Mouse (Mus musculus): Measurements from ENCODE around the gene Aif1l. TPM values are rescaled to one million over a fixed set of nuclear protein-coding genes. Genes with fewer than 3 reads are reported as not detected.
A peak's percentile ranks its signal among the peaks of the same experiment; 100 is the strongest.
"Not testable (repeated sequence)": the region's sequence is repeated elsewhere in the genome, so short reads cannot be mapped to it uniquely, and the experiment has no call there.

The Aif1l gene
- polyA plus RNA-seq (2012; rRNA removed) = 31.2 and 40.1 TPM in 2 replicates

- peak; percentile 83 for DNase-seq (ENCODE audit: low read depth)
- TF ChIP-seq POLR2A (IDR thresholded peaks at IDR 0.05; ENCODE audit: borderline replicate concordance, extremely low read depth, insufficient read depth, insufficient read length, poor library complexity, severe bottlenecking) (0 out of 2 replicates have a peak, but pooled peaks have one; percentile 16), CTCF (IDR thresholded peaks at IDR 0.05; ENCODE audit: borderline replicate concordance, extremely low read depth, insufficient read depth, insufficient read length) (peak; percentile 49; the same call in 1 of the 2 replicates)
Measured at GRCm38 (mm10) chr2:31950058-31950871, at the start of gene Aif1l. Gene Aif1l, plus strand, starts transcription at chr2:31950139.

- TF ChIP-seq CTCF (IDR thresholded peaks at IDR 0.05; ENCODE audit: borderline replicate concordance, extremely low read depth, insufficient read depth, insufficient read length) = no peak
- no peak for TF ChIP-seq POLR2A (IDR thresholded peaks at IDR 0.05; ENCODE audit: borderline replicate concordance, extremely low read depth, insufficient read depth, insufficient read length, poor library complexity, severe bottlenecking)
- DNase-seq (ENCODE audit: low read depth) = no peak
Measured at GRCm38 (mm10) chr2:31900932-31901331, 49.0 kb upstream of the Aif1l start.

GRCm38 (mm10) chr2:31901659-31902362 lies 48.1 kb upstream of the Aif1l start:
- TF ChIP-seq POLR2A (IDR thresholded peaks at IDR 0.05; ENCODE audit: borderline replicate concordance, extremely low read depth, insufficient read depth, insufficient read length, poor library complexity, severe bottlenecking) = no peak
- no peak for TF ChIP-seq CTCF (IDR thresholded peaks at IDR 0.05; ENCODE audit: borderline replicate concordance, extremely low read depth, insufficient read depth, insufficient read length)
- DNase-seq (ENCODE audit: low read depth) = no peak

GRCm38 (mm10) chr2:31904089-31904488 lies 45.9 kb upstream of the Aif1l start:
- no peak for DNase-seq (ENCODE audit: low read depth)

GRCm38 (mm10) chr2:31904622-31905021 lies 45.3 kb upstream of the Aif1l start:
- TF ChIP-seq POLR2A (IDR thresholded peaks at IDR 0.05; ENCODE audit: borderline replicate concordance, extremely low read depth, insufficient read depth, insufficient read length, poor library complexity, severe bottlenecking) (no peak), CTCF (IDR thresholded peaks at IDR 0.05; ENCODE audit: borderline replicate concordance, extremely low read depth, insufficient read depth, insufficient read length) (peak; percentile 40)
- no peak for DNase-seq (ENCODE audit: low read depth)

More at GRCm38 (mm10) chr2:31904089-31904488, 45.9 kb upstream of the Aif1l start:
- no peak for TF ChIP-seq POLR2A (IDR thresholded peaks at IDR 0.05; ENCODE audit: borderline replicate concordance, extremely low read depth, insufficient read depth, insufficient read length, poor library complexity, severe bottlenecking)
- TF ChIP-seq CTCF (IDR thresholded peaks at IDR 0.05; ENCODE audit: borderline replicate concordance, extremely low read depth, insufficient read depth, insufficient read length) = no peak

GRCm38 (mm10) chr2:31905682-31906081 lies 44.3 kb upstream of the Aif1l start:
- TF ChIP-seq CTCF (IDR thresholded peaks at IDR 0.05; ENCODE audit: borderline replicate concordance, extremely low read depth, insufficient read depth, insufficient read length) (no peak), POLR2A (IDR thresholded peaks at IDR 0.05; ENCODE audit: borderline replicate concordance, extremely low read depth, insufficient read depth, insufficient read length, poor library complexity, severe bottlenecking) (no peak)

GRCm38 (mm10) chr2:31906407-31906806 lies 43.5 kb upstream of the Aif1l start:
- TF ChIP-seq CTCF (IDR thresholded peaks at IDR 0.05; ENCODE audit: borderline replicate concordance, extremely low read depth, insufficient read depth, insufficient read length) (no peak), POLR2A (IDR thresholded peaks at IDR 0.05; ENCODE audit: borderline replicate concordance, extremely low read depth, insufficient read depth, insufficient read length, poor library complexity, severe bottlenecking) (no peak)
- DNase-seq (ENCODE audit: low read depth) = no peak

More at GRCm38 (mm10) chr2:31905682-31906081, 44.3 kb upstream of the Aif1l start:
- no peak for DNase-seq (ENCODE audit: low read depth)

GRCm38 (mm10) chr2:31912575-31912974 lies 37.4 kb upstream of the Aif1l start:
- TF ChIP-seq POLR2A (IDR thresholded peaks at IDR 0.05; ENCODE audit: borderline replicate concordance, extremely low read depth, insufficient read depth, insufficient read length, poor library complexity, severe bottlenecking) (no peak), CTCF (IDR thresholded peaks at IDR 0.05; ENCODE audit: borderline replicate concordance, extremely low read depth, insufficient read depth, insufficient read length) (peak; percentile 69; the same call in 1 of the 2 replicates)
- peak; percentile 34 for DNase-seq (ENCODE audit: low read depth)

- TF ChIP-seq CTCF (IDR thresholded peaks at IDR 0.05; ENCODE audit: borderline replicate concordance, extremely low read depth, insufficient read depth, insufficient read length) = peak; percentile 19; the same call in 1 of the 2 replicates
- DNase-seq (ENCODE audit: low read depth) = not testable (repeated sequence)
Measured at GRCm38 (mm10) chr2:31914213-31914612, 35.7 kb upstream of the Aif1l start.

- TF ChIP-seq POLR2A (IDR thresholded peaks at IDR 0.05; ENCODE audit: borderline replicate concordance, extremely low read depth, insufficient read depth, insufficient read length, poor library complexity, severe bottlenecking) (no peak), CTCF (IDR thresholded peaks at IDR 0.05; ENCODE audit: borderline replicate concordance, extremely low read depth, insufficient read depth, insufficient read length) (peak; percentile 96)
- DNase-seq (ENCODE audit: low read depth) = peak; percentile 87
Measured at GRCm38 (mm10) chr2:31915112-31915511, 34.8 kb upstream of the Aif1l start.

- peak; percentile 43 for DNase-seq (ENCODE audit: low read depth)
- peak; percentile 67 for TF ChIP-seq CTCF (IDR thresholded peaks at IDR 0.05; ENCODE audit: borderline replicate concordance, extremely low read depth, insufficient read depth, insufficient read length)
- no peak for TF ChIP-seq POLR2A (IDR thresholded peaks at IDR 0.05; ENCODE audit: borderline replicate concordance, extremely low read depth, insufficient read depth, insufficient read length, poor library complexity, severe bottlenecking)
Measured at GRCm38 (mm10) chr2:31917636-31918035, 32.3 kb upstream of the Aif1l start.
